Mouse (Mus musculus) urinary bladder, postnatal 10 days (tissue): ENCODE measurements around the gene Lypd6b.

Source experiments
- DNase-seq: peaks from one replicate; pipeline ENCODE4 v3.0.0; 2022; ENCODE audit warnings: low spot score

Lypd6b gene

DNA sequence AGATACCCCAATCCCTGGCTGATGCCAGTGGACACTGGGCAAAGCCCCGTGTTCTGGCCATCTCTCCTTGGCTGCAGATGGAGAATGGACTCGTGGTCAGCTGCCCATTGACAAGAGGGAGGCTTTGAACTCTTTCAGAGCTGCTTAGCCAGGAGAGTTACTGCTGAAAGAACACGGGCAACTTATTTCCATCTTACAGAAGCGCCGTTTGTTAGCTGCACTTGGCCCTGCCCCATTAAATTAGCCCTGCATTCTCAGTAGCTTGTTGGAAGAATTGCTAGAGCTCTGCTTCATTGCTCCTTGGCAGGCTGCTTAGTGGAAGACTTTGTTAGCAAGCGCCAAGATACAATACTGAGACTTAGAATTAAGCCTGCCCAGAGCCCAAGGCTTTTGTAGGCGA, 81.6 kb downstream of the Lypd6b start:
- DNase-seq, result no peak

DNA sequence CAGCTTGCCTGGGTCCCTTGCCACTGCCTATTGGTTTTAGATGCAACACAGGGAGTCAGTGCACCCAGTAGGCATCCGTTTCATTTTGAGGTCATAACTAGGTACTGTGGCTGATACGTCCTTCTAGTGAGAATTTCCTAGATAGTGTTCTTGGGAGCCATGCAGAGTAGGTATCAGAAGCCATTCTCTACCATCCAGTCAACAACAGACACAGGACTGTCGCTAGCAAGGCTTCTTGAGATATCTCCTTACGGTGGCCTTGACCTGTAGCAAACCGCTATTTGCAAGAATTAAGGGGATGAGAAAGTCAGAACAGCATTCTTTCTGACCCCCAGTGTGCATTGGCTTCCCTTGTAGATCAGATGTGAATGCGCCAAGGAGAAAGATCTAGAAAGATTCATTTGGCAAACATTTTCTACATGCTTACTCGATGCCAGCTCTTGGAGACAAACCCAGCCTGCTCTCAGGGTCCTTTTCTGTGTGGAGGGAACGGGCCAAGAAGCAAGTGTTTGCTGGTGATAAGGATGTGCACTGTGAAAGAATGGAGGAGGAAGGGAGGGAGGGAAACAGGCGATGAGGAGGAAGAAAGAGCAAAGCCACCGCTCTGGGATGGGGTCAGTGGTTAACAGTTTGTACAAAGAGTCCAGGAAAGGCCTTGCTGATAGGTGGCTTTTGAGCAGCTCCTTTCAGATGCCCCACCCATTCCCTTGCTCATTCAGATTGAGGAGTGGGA, 82.5 kb downstream of the Lypd6b start:
- no peak for DNase-seq

DNA sequence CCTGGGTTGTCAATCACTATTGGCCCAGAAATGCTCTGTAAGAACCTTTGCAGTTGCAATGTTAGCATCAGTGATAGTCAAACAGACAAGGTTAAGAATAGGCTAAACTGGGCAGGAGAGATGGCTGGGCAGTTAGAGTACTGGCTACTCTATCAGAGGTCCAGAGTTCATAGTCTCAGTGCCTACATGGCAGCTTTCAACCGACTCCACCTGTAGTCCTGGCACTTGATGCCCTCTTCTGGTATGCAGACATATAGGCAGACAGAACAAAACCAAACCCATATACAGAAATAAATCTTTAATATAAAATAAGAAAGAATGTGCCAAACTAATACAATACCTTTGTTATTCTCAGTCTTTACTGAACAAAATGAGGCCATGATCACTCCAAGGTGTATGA, 83.5 kb downstream of the Lypd6b start:
- DNase-seq, result no peak

DNA sequence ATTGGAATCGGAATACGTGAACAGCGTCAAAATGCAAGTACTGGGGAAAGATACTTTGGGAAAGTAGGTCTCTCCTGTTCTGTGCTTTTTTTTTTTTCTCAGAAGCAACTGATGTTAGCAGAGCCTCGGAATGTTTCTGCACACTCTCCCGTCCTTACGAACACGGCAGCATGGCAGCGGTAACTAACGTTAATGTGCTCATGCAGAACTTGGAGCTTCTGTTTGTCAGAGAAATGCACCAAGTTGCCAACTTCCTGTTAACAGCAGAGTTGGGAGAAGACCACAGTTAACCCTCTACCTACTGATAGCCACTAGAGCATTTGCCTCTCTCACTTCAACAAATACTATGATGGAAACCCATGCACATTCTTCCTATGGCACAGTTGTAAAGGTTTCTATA, 93.0 kb downstream of the Lypd6b start:
- no peak for DNase-seq

- DNase-seq, result no peak
These were observed 93.5 kb downstream of the Lypd6b start for GRCm38 (mm10) chr2:49881002-49881401.

- no peak for DNase-seq
These were observed 95.0 kb downstream of the Lypd6b start for GRCm38 (mm10) chr2:49882461-49882860.

DNA sequence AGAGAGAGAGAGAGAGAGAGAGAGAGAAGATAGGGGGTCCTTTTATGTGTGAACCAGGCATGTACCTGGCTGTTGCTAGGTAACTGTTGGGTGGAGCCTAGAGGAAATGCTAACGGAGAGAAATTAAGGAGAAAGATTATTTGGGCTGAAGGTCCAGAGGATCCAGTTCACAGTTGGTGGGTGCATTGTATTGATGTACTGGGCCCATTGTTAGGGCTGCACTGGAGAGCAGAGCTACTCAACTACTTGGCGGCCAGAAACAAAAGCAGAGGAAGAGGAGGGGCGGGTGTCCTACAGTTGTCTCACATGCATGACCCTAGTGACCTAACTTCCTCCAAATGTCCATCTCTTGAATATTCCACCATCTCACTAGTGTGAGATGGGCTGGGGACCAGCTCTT, 96.5 kb downstream of the Lypd6b start:
- DNase-seq, result no peak

GRCm38 (mm10) chr2:49886209-49886608, 98.7 kb downstream of the Lypd6b start:
- DNase-seq, result no peak

DNA sequence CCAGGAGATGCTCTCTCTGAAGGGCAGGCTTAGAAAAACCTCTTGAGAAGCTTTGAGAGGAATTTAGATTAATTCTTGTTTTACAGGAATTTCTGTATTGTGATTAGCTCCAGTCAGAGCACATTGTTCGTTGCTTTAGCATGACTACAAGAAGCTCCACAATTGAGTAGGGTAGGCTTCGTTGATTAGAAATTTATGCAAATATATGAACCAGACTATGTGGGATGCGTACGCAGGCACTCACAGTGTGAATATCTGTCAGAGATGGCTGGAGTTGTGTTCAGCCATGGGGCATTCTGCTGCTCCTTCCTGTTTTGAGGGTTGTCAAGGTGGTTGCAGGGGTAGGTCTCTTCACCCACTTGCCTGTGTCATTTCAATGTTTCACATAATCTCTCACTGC, 100.9 kb downstream of the Lypd6b start:
- DNase-seq, result no peak

GRCm38 (mm10) chr2:49890727-49891126, 103.2 kb downstream of the Lypd6b start:
- no peak for DNase-seq

- DNase-seq, result no peak
These were observed 122.4 kb downstream of the Lypd6b start for GRCm38 (mm10) chr2:49909838-49910407.

GRCm38 (mm10) chr2:49911296-49912034, 124.0 kb downstream of the Lypd6b start:
- DNase-seq, result no peak

GRCm38 (mm10) chr2:49912261-49912895, 124.9 kb downstream of the Lypd6b start:
- DNase-seq, result no peak

DNA sequence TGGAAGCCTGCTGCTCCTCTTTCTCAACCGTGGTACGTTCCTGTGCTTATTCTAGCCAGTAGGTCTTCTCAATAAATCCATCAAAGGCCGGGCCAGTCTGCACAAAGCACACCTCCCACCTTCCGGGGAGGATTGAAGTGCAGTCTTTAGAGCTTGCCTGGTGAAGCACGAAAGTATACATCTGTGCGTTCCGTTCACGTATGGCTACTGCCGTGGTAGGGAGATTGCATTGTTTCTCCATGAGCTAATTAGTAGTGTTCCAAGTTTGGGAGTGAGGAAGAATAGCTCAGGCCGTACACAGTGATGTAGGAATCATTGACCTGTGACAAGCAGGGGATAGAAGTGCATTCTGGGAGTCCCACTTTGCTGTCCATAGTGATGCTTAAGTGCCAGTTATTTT, 130.0 kb downstream of the Lypd6b start:
- no peak for DNase-seq

- DNase-seq, result no peak
These were observed 130.6 kb downstream of the Lypd6b start for GRCm38 (mm10) chr2:49918132-49918531.

DNA sequence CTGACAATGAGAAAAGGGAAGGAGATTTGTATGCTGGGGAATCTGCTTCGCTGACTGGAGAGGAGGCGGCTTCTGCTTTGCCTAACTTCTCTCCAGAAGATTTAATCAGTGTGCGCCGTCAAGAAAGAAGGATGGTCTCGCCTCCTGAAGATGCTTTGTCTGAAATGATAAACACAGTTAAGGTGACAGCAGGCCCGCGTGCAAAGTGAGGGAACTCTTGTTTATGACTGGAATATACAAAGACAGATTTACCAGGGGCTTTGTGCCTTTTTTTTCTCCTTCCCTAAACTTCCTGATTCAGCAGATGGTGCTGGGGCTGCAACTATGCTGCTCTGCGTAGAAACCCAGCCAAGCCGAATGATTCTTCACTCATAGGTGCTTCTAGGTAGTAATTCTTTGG, 131.2 kb downstream of the Lypd6b start:
- no peak for DNase-seq

GRCm38 (mm10) chr2:49921948-49922347, 134.5 kb downstream of the Lypd6b start:
- no peak for DNase-seq

DNA sequence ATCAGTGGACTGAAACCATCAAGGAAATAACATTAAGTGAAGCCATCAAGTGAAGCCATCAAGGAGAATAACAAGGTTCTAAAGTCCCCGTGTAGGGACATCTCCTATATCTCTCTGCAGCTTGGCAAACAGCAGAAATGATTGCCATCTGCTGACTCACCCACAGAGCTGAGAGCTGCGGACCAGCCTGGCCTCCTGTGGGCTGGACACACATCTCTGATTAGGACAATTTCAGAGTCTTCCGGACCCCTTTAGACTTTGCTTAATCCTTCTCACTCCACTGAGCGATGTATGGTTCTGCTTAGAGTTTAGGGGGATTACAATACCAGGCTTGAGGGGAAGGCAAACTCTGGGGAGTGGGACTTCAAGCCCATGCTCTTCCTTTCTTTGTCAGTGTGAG, 135.3 kb downstream of the Lypd6b start:
- no peak for DNase-seq

DNA sequence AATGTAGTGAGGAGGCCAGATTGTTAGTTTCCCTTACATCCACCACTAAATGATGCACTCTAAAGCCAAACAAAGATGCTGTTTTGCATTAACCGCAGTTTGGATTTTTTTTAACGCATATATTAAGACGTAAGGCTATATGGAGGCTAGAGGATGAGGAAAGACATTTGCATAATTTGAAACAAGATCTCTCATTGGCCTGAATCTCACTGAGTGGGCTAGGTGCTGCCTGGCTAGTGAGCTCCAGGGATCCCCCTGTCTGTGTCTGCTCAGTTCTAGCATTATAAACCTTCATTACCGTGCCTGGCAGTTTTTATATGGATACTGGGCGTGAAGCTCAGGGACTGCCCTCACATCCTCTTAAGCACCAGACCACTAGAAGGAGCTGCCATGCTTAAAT, 138.7 kb downstream of the Lypd6b start:
- no peak for DNase-seq

- DNase-seq, result no peak
These were observed 139.9 kb downstream of the Lypd6b start for GRCm38 (mm10) chr2:49927362-49927761.

DNA sequence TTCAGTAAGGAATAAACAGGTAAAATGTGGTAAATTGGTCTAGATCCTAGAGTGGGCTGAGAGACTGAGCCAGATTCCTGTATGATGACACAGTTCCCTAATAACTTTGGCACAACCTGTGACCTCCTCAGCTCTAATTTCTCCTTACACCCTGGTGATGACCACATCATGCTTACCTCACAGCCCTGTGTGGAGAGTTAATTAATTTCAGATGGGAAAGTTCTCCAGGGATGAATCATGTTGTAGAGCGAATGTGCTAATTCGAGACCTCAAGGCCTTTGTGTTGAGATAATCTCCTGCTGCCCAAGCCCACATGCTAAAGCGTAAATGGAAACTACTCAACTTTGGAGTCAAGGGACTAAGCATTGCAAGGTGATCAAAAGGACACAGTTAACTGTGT, 142.4 kb downstream of the Lypd6b start:
- no peak for DNase-seq

GRCm38 (mm10) chr2:49937621-49938020, 150.1 kb downstream of the Lypd6b start:
- DNase-seq, result no peak

GRCm38 (mm10) chr2:49938246-49938645, 150.8 kb downstream of the Lypd6b start:
- DNase-seq, result no peak
